Mouse (Mus musculus) forebrain, embryonic 10.5 days (tissue): Measurements from ENCODE around the gene Steap3. TPM values are rescaled to one million over a fixed set of nuclear protein-coding genes. Genes with fewer than 3 reads are reported as not detected.

Experiments
- DNase-seq: peaks from one replicate; pipeline ENCODE4 v3.0.0-alpha.2; 2017; ENCODE audit warnings: low spot score; ENCODE audit errors: extremely low spot score
- H3K27ac ChIP-seq: fragments of 300-500 bp; sonication (generic); 2 replicates; pipeline ENCODE4 v1.5.1; 2016; ENCODE audit warnings: mild to moderate bottlenecking
- H3K27me3 ChIP-seq: fragments of 300-500 bp; sonication (generic); 2 replicates; pipeline ENCODE4 v1.6.1; 2016; ENCODE audit warnings: mild to moderate bottlenecking; ENCODE audit not compliant: poor library complexity, severe bottlenecking
- H3K36me3 ChIP-seq: fragments of 300-500 bp; sonication (generic); replicated peaks from 2 replicates; pipeline ENCODE4 v1.6.1; 2016; ENCODE audit warnings: mild to moderate bottlenecking, moderate library complexity
- H3K4me1 ChIP-seq: fragments of 300-500 bp; sonication (generic); 2 replicates; pipeline ENCODE4 v1.6.1; 2016
- H3K4me3 ChIP-seq: fragments of 300-500 bp; sonication (generic); 2 replicates; pipeline ENCODE4 v1.5.1; 2016; ENCODE audit warnings: mild to moderate bottlenecking, moderate library complexity
- H3K9me3 ChIP-seq: fragments of 300-500 bp; sonication (generic); 2 replicates; pipeline ENCODE4 v1.6.1; 2016; ENCODE audit warnings: mild to moderate bottlenecking, moderate library complexity
- WGBS: fragments of 180-500 bp; shearing (Covaris S2); methylation state at CpG from one replicate; pipeline ENCODE4 v1.1.7; 2016; 5-methylcytosine and 5-hydroxymethylcytosine counted together
- polyA plus RNA-seq: library from polyadenylated mRNA; unstranded; fragments of >200 nt; fragmentation: Nextera tagmentation; extraction: Ambion mirVana; gene quantifications from 2 replicates; pipeline ENCODE4 v1.2.1, GENCODE M21; 2016

The Steap3 gene
- polyA plus RNA-seq, 1 experiment from 2014 or later = 3.4 TPM

- H3K4me3 ChIP-seq = no peak overlapping the region
- 67% methylated on average over 3 of the region's 3 CpGs for WGBS
- no peak overlapping the region for H3K27ac ChIP-seq
- no peaks in the 10 kb centered on the region for H3K27me3 ChIP-seq
- peaks cover 7% of the 10 kb centered on the region; the same call in 1 of the 2 replicates for H3K4me1 ChIP-seq
- DNase-seq = no peak
- H3K9me3 ChIP-seq = no peaks in the 10 kb centered on the region
- no peaks in the 10 kb centered on the region for H3K36me3 ChIP-seq
These were observed 25.2 kb downstream of the Steap3 start for GRCm38 (mm10) chr1:120247351-120247750.

GRCm38 (mm10) chr1:120246946-120247345 is 25.6 kb downstream of the Steap3 start:
- H3K4me1 ChIP-seq = peaks cover 7% of the 10 kb centered on the region; the same call in 1 of the 2 replicates
- H3K9me3 ChIP-seq = no peaks in the 10 kb centered on the region
- H3K27me3 ChIP-seq = no peaks in the 10 kb centered on the region
- no peak overlapping the region for H3K4me3 ChIP-seq
- no peak for DNase-seq
- no peak overlapping the region for H3K27ac ChIP-seq
- WGBS = 97% methylated on average over 8 of the region's 8 CpGs
- no peaks in the 10 kb centered on the region for H3K36me3 ChIP-seq

- Histone ChIP-seq H3K9me3 (no peaks in the 10 kb centered on the region), H3K27ac (no peak overlapping the region), H3K27me3 (no peaks in the 10 kb centered on the region), H3K4me1 (peaks cover 7% of the 10 kb centered on the region; the same call in 1 of the 2 replicates), H3K4me3 (no peak overlapping the region), H3K36me3 (no peaks in the 10 kb centered on the region)
- DNase-seq = no peak
- WGBS = 70% methylated on average over 4 of the region's 4 CpGs
These were observed 26.8 kb downstream of the Steap3 start for GRCm38 (mm10) chr1:120245661-120246131.

GRCm38 (mm10) chr1:120244646-120245045 is 27.9 kb downstream of the Steap3 start:
- no peak overlapping the region for H3K4me3 ChIP-seq
- H3K27ac ChIP-seq = no peak overlapping the region
- no peak for DNase-seq
- no peaks in the 10 kb centered on the region for H3K9me3 ChIP-seq
- 88% methylated on average over 11 of the region's 11 CpGs for WGBS
- H3K27me3 ChIP-seq = no peaks in the 10 kb centered on the region
- peaks cover 7% of the 10 kb centered on the region; the same call in 1 of the 2 replicates for H3K4me1 ChIP-seq
- H3K36me3 ChIP-seq = no peaks in the 10 kb centered on the region

- Histone ChIP-seq H3K27ac (no peak overlapping the region), H3K9me3 (no peaks in the 10 kb centered on the region), H3K36me3 (no peaks in the 10 kb centered on the region), H3K27me3 (no peaks in the 10 kb centered on the region), H3K4me3 (no peak overlapping the region), H3K4me1 (peaks cover 7% of the 10 kb centered on the region; the same call in 1 of the 2 replicates)
- 73% methylated on average over 11 of the region's 11 CpGs for WGBS
- no peak for DNase-seq
These were observed 28.5 kb downstream of the Steap3 start for GRCm38 (mm10) chr1:120243987-120244386.

GRCm38 (mm10) chr1:120237068-120237467 is 35.4 kb downstream of the Steap3 start:
- Histone ChIP-seq H3K9me3 (no peaks in the 10 kb centered on the region), H3K4me3 (no peak overlapping the region), H3K36me3 (no peaks in the 10 kb centered on the region), H3K27ac (no peak overlapping the region), H3K4me1 (no peaks in the 10 kb centered on the region), H3K27me3 (no peaks in the 10 kb centered on the region)
- 84% methylated on average over 1 of the region's 1 CpGs for WGBS
- no peak for DNase-seq

- Histone ChIP-seq H3K27ac (no peak overlapping the region), H3K27me3 (no peaks in the 10 kb centered on the region), H3K9me3 (no peaks in the 10 kb centered on the region), H3K4me1 (no peaks in the 10 kb centered on the region), H3K4me3 (no peak overlapping the region), H3K36me3 (no peaks in the 10 kb centered on the region)
- WGBS = 93% methylated on average over 14 of the region's 14 CpGs
- DNase-seq = no peak
These were observed 36.1 kb downstream of the Steap3 start for GRCm38 (mm10) chr1:120236424-120236823.

- H3K27ac ChIP-seq = no peak overlapping the region
- no peak for DNase-seq
- H3K36me3 ChIP-seq = no peaks in the 10 kb centered on the region
- H3K4me3 ChIP-seq = no peak overlapping the region
- no peaks in the 10 kb centered on the region for H3K9me3 ChIP-seq
- H3K27me3 ChIP-seq = no peaks in the 10 kb centered on the region
- WGBS = 92% methylated on average over 6 of the region's 6 CpGs
- no peaks in the 10 kb centered on the region for H3K4me1 ChIP-seq
These were observed 36.8 kb downstream of the Steap3 start for GRCm38 (mm10) chr1:120235631-120236215.

GRCm38 (mm10) chr1:120232170-120232569 is 40.3 kb downstream of the Steap3 start:
- 80% methylated on average over 6 of the region's 6 CpGs for WGBS
- Histone ChIP-seq H3K9me3 (no peaks in the 10 kb centered on the region), H3K27ac (no peak overlapping the region), H3K36me3 (no peaks in the 10 kb centered on the region), H3K4me3 (no peak overlapping the region), H3K4me1 (no peaks in the 10 kb centered on the region), H3K27me3 (no peaks in the 10 kb centered on the region)
- DNase-seq = no peak

GRCm38 (mm10) chr1:120231334-120231733 is 41.2 kb downstream of the Steap3 start:
- H3K27ac ChIP-seq = no peak overlapping the region
- no peak overlapping the region for H3K4me3 ChIP-seq
- WGBS = 41% methylated on average over 6 of the region's 6 CpGs
- H3K4me1 ChIP-seq = peaks cover 3% of the 10 kb centered on the region; the same call in 1 of the 2 replicates
- peak; percentile 38 for DNase-seq
- no peaks in the 10 kb centered on the region for H3K27me3 ChIP-seq
- H3K36me3 ChIP-seq = no peaks in the 10 kb centered on the region
- no peaks in the 10 kb centered on the region for H3K9me3 ChIP-seq

- no peaks in the 10 kb centered on the region for H3K36me3 ChIP-seq
- WGBS = 89% methylated on average over 10 of the region's 10 CpGs
- H3K4me1 ChIP-seq = peaks cover 4% of the 10 kb centered on the region
- H3K27me3 ChIP-seq = no peaks in the 10 kb centered on the region
- DNase-seq = no peak
- H3K9me3 ChIP-seq = no peaks in the 10 kb centered on the region
- H3K27ac ChIP-seq = no peak overlapping the region
- no peak overlapping the region for H3K4me3 ChIP-seq
These were observed 42.6 kb downstream of the Steap3 start for GRCm38 (mm10) chr1:120229723-120230471.

- WGBS = 85% methylated on average over 4 of the region's 4 CpGs
- no peak for DNase-seq
These were observed 48.9 kb downstream of the Steap3 start for GRCm38 (mm10) chr1:120223613-120224012.

GRCm38 (mm10) chr1:120221285-120221684 is 51.2 kb downstream of the Steap3 start:
- Histone ChIP-seq H3K4me1 (peaks cover 5% of the 10 kb centered on the region), H3K27ac (no peak overlapping the region), H3K9me3 (no peaks in the 10 kb centered on the region), H3K27me3 (no peaks in the 10 kb centered on the region), H3K4me3 (no peak overlapping the region), H3K36me3 (no peaks in the 10 kb centered on the region)
- no peak for DNase-seq
- 49% methylated on average over 2 of the region's 2 CpGs for WGBS

More at GRCm38 (mm10) chr1:120223613-120224012, 48.9 kb downstream of the Steap3 start:
- Histone ChIP-seq H3K27me3 (no peaks in the 10 kb centered on the region), H3K36me3 (no peaks in the 10 kb centered on the region), H3K9me3 (no peaks in the 10 kb centered on the region), H3K4me1 (peaks cover 9% of the 10 kb centered on the region), H3K4me3 (no peak overlapping the region), H3K27ac (no peak overlapping the region)
